Mouse (Mus musculus) heart, embryonic 10.5 days (tissue): ENCODE results near the gene Ndufv3. TPM values are rescaled to one million over a fixed set of nuclear protein-coding genes. Genes with fewer than 3 reads are reported as not detected.
"Not testable (repeated sequence)": the region's sequence is repeated elsewhere in the genome, so short reads cannot be mapped to it uniquely, and the experiment has no call there.

Experiments
- DNase-seq: peaks from one replicate; pipeline ENCODE4 v3.0.0-alpha.2; 2017; ENCODE audit warnings: low spot score
- H3K27ac ChIP-seq: fragments of 300-500 bp; sonication (generic); 2 replicates; pipeline ENCODE4 v1.5.1; 2016; ENCODE audit warnings: mild to moderate bottlenecking
- H3K27me3 ChIP-seq: fragments of 300-500 bp; sonication (generic); 2 replicates; pipeline ENCODE4 v1.6.1; 2016; ENCODE audit warnings: mild to moderate bottlenecking; ENCODE audit not compliant: poor library complexity, insufficient read depth, severe bottlenecking
- H3K36me3 ChIP-seq: fragments of 300-500 bp; sonication (generic); 2 replicates; pipeline ENCODE4 v1.6.1; 2016; ENCODE audit warnings: mild to moderate bottlenecking, moderate library complexity
- H3K4me1 ChIP-seq: fragments of 300-500 bp; sonication (generic); 2 replicates; pipeline ENCODE4 v1.6.1; 2016; ENCODE audit warnings: mild to moderate bottlenecking
- H3K4me3 ChIP-seq: fragments of 300-500 bp; sonication (generic); 2 replicates; pipeline ENCODE4 v1.5.1; 2016; ENCODE audit warnings: mild to moderate bottlenecking, moderate library complexity
- H3K9me3 ChIP-seq: fragments of 300-500 bp; sonication (generic); 2 replicates; pipeline ENCODE4 v1.6.1; 2016; ENCODE audit warnings: mild to moderate bottlenecking, moderate library complexity
- WGBS: fragments of 180-500 bp; shearing (Covaris S2); methylation state at CpG from one replicate; pipeline ENCODE4 v1.1.7; 2016; 5-methylcytosine and 5-hydroxymethylcytosine counted together
- polyA plus RNA-seq: library from polyadenylated mRNA; unstranded; fragments of >200 nt; fragmentation: Nextera tagmentation; extraction: Ambion mirVana; gene quantifications from 2 replicates; pipeline ENCODE4 v1.2.1, GENCODE M21; 2016

Ndufv3 gene
- polyA plus RNA-seq, 1 experiment from 2014 or later, result 392 TPM

- Histone ChIP-seq H3K4me3 (no peak overlapping the region), H3K36me3 (no peaks in the 10 kb centered on the region), H3K27me3 (no peaks in the 10 kb centered on the region), H3K27ac (no peak overlapping the region), H3K9me3 (no peaks in the 10 kb centered on the region), H3K4me1 (peaks cover 15% of the 10 kb centered on the region; the same call in 1 of the 2 replicates)
- DNase-seq, result no peak
- 87% methylated on average over 9 of the region's 9 CpGs for WGBS
Observed at GRCm38 (mm10) chr17:31546444-31547196, 26.7 kb downstream of the Ndufv3 start.

GRCm38 (mm10) chr17:31547974-31548373, 28.1 kb downstream of the Ndufv3 start:
- no peak overlapping the region for H3K4me3 ChIP-seq
- no peak for DNase-seq
- no peaks in the 10 kb centered on the region for H3K36me3 ChIP-seq
- no peak overlapping the region for H3K27ac ChIP-seq
- H3K9me3 ChIP-seq, result no peaks in the 10 kb centered on the region
- WGBS, result 80% methylated on average over 3 of the region's 3 CpGs
- H3K27me3 ChIP-seq, result no peaks in the 10 kb centered on the region
- H3K4me1 ChIP-seq, result peaks cover 15% of the 10 kb centered on the region; the same call in 1 of the 2 replicates

- Histone ChIP-seq H3K27ac (peak overlapping the region; percentile 77; the same call in 1 of the 2 replicates), H3K9me3 (no peaks in the 10 kb centered on the region), H3K4me3 (no peak overlapping the region), H3K27me3 (no peaks in the 10 kb centered on the region), H3K4me1 (peaks cover 11% of the 10 kb centered on the region; the same call in 1 of the 2 replicates), H3K36me3 (no peaks in the 10 kb centered on the region)
- WGBS, result 60% methylated on average over 8 of the region's 8 CpGs
- DNase-seq, result no peak
Observed at GRCm38 (mm10) chr17:31549389-31549788, 29.5 kb downstream of the Ndufv3 start.

DNA sequence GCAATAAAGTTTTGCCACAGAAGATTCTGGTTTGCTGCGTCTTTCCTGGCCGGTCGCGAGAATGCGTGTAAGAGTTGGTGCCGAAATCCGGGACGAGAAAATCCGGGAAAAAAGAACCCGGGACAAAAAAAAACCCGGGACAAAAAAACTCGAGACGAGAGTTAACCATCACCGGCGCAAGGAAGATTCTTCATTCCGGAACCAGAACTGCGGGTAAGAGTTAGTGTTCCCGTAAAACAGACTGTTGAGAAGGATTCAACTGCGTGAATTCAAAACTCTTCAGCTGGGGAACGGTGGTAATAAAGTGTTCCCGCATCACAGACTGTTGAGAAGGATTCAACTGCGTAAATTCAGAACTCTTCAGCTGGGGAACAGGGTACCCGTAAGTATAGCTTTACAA, 32.7 kb downstream of the Ndufv3 start:
- not testable (repeated sequence) for H3K27me3 ChIP-seq, H3K27ac ChIP-seq, DNase-seq, H3K4me3 ChIP-seq, H3K9me3 ChIP-seq, H3K36me3 ChIP-seq
- peaks cover 20% of the 10 kb centered on the region for H3K4me1 ChIP-seq
- WGBS, result 89% methylated on average over 23 of the region's 23 CpGs

DNA sequence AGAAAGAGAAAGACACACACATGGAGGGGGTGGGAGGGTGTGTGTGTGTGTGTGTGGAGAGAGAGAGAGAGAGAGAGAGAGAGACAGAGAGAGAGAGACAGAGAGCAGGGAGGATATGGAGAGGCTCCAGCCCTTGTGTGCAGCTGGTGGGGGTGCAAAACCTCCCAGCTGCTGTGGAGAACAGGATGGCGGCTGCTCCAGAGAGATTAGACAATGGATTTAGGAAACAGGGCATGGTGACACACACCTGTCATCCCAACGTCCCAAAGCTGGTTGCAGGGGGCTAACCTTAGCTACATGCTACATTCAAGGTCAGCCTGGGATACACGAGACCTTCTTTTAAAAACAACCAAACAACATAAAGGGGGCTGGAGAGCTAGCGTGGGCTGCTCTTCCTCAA, 36.3 kb downstream of the Ndufv3 start:
- no peak overlapping the region for H3K27ac ChIP-seq
- H3K36me3 ChIP-seq, result no peaks in the 10 kb centered on the region
- DNase-seq, result no peak
- no peak overlapping the region for H3K4me3 ChIP-seq
- 66% methylated on average over 4 of the region's 4 CpGs for WGBS
- no peaks in the 10 kb centered on the region for H3K27me3 ChIP-seq
- H3K4me1 ChIP-seq, result peaks cover 16% of the 10 kb centered on the region
- H3K9me3 ChIP-seq, result no peaks in the 10 kb centered on the region

DNA sequence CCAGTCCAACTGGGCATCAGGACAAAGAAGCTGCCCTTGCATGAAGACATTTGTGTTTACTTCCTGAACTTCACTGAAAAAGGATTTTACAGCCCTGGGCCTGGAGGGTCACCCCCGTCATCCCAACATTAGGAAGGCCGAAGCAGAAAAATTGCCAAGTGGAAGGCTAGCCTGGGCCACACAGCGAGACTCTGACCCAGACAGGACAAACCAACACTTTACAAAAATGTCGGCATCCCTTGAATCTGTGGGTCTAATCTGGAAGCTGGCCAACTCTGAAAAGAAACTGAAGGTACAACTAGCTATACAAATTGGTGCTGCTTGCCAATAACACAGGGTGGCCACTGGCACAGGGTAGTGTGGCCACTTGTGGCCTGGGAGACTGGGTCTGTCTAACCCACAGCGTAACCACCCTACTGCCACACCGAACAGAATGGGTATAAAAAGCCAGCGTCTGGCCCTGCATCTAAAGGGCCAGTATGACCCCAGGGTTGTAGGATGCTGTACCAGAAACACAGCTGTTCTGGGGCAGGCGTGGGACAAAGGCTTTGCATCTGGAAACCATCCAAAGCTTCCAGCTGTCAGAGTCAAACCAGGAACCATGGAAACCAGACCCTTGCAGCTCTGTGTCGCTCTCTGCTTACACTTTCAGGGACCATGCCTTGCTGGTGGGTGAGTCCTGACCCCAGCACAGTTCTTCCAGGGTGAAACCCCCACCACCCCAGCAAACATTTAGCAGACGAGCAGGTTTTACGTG, 37.4 kb downstream of the Ndufv3 start:
- 58% methylated on average over 11 of the region's 11 CpGs for WGBS
- no peak for DNase-seq
- H3K36me3 ChIP-seq, result no peaks in the 10 kb centered on the region
- H3K9me3 ChIP-seq, result no peaks in the 10 kb centered on the region
- H3K27ac ChIP-seq, result peak overlapping the region; percentile 59; the same call in 1 of the 2 replicates
- H3K27me3 ChIP-seq, result no peaks in the 10 kb centered on the region
- H3K4me3 ChIP-seq, result no peak overlapping the region
- peaks cover 16% of the 10 kb centered on the region for H3K4me1 ChIP-seq

DNA sequence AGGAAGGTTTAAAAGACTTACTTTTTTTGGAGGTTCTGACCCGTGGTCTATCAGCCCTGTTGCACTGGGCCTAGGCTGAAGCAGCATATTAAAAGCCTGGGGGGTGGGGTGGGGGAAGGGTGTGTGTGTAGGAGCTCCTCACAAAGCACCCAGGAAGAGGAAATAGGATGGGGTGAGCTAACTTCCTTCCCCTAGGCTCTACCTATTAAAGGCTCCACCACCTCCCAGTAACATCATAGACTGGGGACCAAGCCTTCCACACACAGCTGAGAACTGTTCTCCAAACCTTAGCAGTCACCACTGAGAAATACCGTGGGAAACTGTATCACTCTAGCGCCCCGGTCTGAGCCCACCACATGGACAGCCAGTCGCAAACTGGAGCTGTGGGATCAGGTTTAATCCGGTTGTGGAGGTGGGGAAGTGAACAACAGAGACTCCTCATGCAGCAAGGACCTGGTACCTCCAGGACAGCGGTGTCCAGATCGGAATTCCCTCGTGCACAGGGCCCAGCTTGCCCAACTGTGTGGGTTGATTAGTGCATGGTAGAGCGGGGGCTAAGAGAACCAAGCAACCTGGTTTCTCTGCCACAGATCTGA, 38.1 kb downstream of the Ndufv3 start:
- DNase-seq, result no peak
- H3K36me3 ChIP-seq, result no peaks in the 10 kb centered on the region

GRCm38 (mm10) chr17:31559021-31559789, 39.3 kb downstream of the Ndufv3 start:
- DNase-seq, result no peak
- H3K4me3 ChIP-seq, result no peak overlapping the region
- no peaks in the 10 kb centered on the region for H3K36me3 ChIP-seq
- WGBS, result 82% methylated on average over 11 of the region's 11 CpGs
- H3K27ac ChIP-seq, result no peak overlapping the region
- no peaks in the 10 kb centered on the region for H3K9me3 ChIP-seq
- H3K27me3 ChIP-seq, result no peaks in the 10 kb centered on the region
- H3K4me1 ChIP-seq, result peaks cover 22% of the 10 kb centered on the region

More for the DNA sequence above, 38.1 kb downstream of the Ndufv3 start:
- Histone ChIP-seq H3K4me1 (peaks cover 16% of the 10 kb centered on the region), H3K4me3 (no peak overlapping the region), H3K9me3 (no peaks in the 10 kb centered on the region), H3K27me3 (no peaks in the 10 kb centered on the region), H3K27ac (peak overlapping the region; percentile 59; the same call in 1 of the 2 replicates)
- 73% methylated on average over 10 of the region's 10 CpGs for WGBS

GRCm38 (mm10) chr17:31563632-31564014, 43.7 kb downstream of the Ndufv3 start:
- no peak for DNase-seq
- Histone ChIP-seq H3K4me3 (peak overlapping the region; percentile 93), H3K27ac (peak overlapping the region; percentile 98), H3K27me3 (no peaks in the 10 kb centered on the region), H3K9me3 (no peaks in the 10 kb centered on the region), H3K36me3 (no peaks in the 10 kb centered on the region), H3K4me1 (peaks cover 30% of the 10 kb centered on the region)
- WGBS, result 28% methylated on average over 12 of the region's 12 CpGs

DNA sequence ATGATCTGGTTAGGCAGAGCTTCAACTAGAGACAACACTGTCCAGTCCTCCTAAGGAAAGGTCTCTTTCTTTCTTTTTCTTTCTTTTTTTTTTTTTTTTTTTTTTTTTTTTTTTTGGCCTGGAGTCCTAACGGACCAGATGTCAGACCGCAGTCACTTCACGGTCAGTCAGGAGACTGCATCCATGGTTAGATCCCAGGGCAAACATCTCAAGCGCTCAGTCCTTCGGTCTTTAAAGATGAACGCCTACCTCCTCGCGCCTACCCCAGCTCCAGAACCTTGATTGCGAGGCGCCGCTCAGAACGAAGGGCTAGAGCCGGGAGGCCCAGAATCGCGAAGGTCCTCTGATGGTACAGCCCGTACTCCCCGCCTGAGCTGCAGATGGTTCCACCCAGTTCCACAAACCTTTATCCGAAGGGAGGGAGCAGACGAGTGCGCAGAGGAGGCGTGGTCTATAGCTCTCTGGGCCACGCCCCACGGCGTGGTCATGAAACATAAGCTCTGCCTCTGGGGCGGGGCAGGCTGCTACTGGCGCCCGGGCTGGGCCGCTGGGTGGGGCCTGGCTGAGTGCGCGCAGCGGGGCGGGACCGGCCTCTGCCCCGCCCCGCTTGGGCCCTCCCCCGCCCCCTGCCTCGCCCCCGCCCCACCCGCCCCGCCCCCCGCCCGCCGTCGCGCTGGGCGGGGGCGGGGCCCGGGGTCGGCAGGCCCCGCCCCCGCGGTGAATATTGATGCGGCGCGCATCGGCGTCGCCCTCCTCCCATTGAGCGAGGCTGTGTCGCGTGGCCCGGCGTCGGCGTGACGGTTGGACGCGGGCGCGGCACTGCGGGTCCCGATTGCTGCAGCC, 44.3 kb downstream of the Ndufv3 start, which contains the start of gene Pknox1:
Gene Pknox1, plus strand, starts transcription at position 720 of the 843 bp plus-strand sequence.
- no peaks in the 10 kb centered on the region for H3K27me3 ChIP-seq
- peak within 1 kb of the TSS; percentile 93 for H3K4me3 ChIP-seq
- peak within 1 kb of the TSS; percentile 98 for H3K27ac ChIP-seq
- H3K4me1 ChIP-seq, result peaks cover 35% of the 10 kb centered on the region
- no peaks in the 10 kb centered on the region for H3K36me3 ChIP-seq
- no peaks in the 10 kb centered on the region for H3K9me3 ChIP-seq
- under 1% methylated on average over 67 of the region's 72 CpGs for WGBS
- DNase-seq, result peak; percentile 99

DNA sequence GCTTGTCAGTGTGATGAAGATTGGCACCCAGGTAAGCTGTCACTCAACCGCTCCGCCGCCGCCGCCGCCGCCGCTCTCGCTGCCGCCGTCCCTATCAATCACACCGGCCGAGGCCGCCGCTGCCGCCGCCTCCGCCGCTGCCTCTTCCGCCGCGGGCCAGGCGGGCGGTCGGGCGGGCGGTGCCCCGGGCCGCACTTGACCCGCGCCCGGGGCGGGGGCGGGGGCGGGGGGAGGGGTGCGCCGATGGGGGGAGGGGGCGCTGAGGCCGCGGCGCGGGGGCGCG, 44.9 kb downstream of the Ndufv3 start:
- Histone ChIP-seq H3K27ac (peak overlapping the region; percentile 98), H3K27me3 (no peaks in the 10 kb centered on the region), H3K36me3 (no peaks in the 10 kb centered on the region), H3K9me3 (no peaks in the 10 kb centered on the region), H3K4me3 (peak overlapping the region; percentile 93), H3K4me1 (peaks cover 39% of the 10 kb centered on the region)
- no peak for DNase-seq
- 7% methylated on average over 18 of the region's 44 CpGs for WGBS
